Mouse (Mus musculus) embryonic stem cell, embryonic (primary cell): Measurements from ENCODE around the gene Bcl9l.

Source experiments
- CTCF ChIA-PET, 4 experiments: fragments of 300-600 bp in 2 of 4; fragments of 350-600 bp in 2 of 4; sonication (Branson Sonifier 250); formaldehyde crosslinking; loops; one replicate each; lab custom pipeline; 2022; ENCODE audit warnings: inconsistent platforms in 2 of 4; lab: Charles Lee
- POLR2A ChIA-PET, 4 experiments: fragments of 300-600 bp in 2 of 4; fragments of 350-600 bp in 2 of 4; sonication (Branson Sonifier 250); formaldehyde crosslinking; loops; one replicate each; lab custom pipeline; 2022; ENCODE audit warnings: antibody characterized with exemption in 4 of 4, inconsistent platforms in 1 of 4; lab: Charles Lee

Gene Bcl9l

DNA sequence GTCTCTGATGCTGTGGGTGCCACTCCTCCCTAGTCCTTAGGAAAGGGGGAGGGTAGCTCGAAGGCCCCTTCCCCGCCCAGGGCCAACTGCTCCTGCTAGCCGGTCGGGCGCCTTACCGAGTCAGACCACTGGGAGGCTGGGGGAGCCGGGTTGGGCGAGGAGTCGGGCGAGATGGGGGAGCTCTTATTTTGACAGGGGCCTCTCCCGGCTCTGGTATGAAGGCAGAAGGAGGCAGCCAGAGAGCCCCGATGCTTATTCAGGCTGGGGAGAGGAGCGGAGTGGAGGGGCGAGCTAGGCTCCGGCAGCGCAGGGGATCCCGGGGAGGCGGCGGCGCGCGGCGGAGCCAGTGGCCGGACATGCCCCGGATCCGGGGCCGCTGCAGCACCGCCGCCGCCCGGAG lies at the start of gene Bcl9l:
Gene Bcl9l (plus strand): TSS at position 274 of the 400 bp plus-strand sequence.
- CTCF ChIA-PET, result interaction anchor here (0.6 to 3.2 kb wide), 49 partner anchors 8 to 772 kb away, joined by 3 to 62 read pairs (median 5); partner anchors contain the start of genes Upk2 (in 4 of the 4), Vps11 (in 2 of the 4), Cbl (in 1 of the 4) and Ccdc84 (in 1 of the 4)
- POLR2A ChIA-PET, result interaction anchor here in 3 of 4 experiments (0.5 to 11.8 kb wide), 46 partner anchors 9 to 425 kb away, joined by 3 to 253 read pairs (median 4); partner anchors contain the start of genes Ddx6 (in 3 of the 3), Ccdc84 (in 2 of the 3), Arcn1 (in 1 of the 3) and H2afx (in 1 of the 3)

GRCm38 (mm10) chr9:44435747-44436146 lies 46.9 kb upstream of the Bcl9l start:
- ChIA-PET CTCF (interaction anchor here in 2 of 4 experiments (0.5 to 0.6 kb wide), 2 partner anchors 168 to 224 kb away, joined by 4 to 9 read pairs; no protein-coding TSS in a partner anchor), POLR2A (interaction anchor here in 2 of 4 experiments (0.6 to 5.5 kb wide), 4 partner anchors 15 to 142 kb away, joined by 3 to 33 read pairs (median 3); no protein-coding TSS in a partner anchor)

DNA sequence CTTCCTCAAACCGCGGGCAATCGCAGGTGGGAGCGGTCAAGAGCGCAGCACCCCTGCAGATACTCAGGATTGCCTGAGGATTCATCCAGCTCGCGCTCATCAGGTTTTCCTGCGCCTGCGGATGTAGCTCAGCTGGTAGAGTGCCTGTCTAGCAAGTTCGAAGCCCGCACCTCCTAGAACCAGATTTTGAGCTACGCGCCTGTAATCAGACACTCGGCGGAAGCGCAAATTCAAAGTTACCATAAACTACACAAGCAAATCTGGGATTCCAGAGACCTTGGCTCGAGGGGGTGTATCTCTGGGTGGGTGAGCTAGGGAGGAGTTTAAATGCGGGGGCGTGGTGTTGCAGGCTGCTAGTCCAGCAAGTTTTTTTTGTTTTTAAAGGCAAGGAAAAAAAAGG lies 41.7 kb upstream of the Bcl9l start, which contains the start of gene Foxr1:
Gene Foxr1 (minus strand): TSS at position 176 of the 400 bp plus-strand sequence.
- CTCF ChIA-PET, result interaction anchor here (0.7 to 1.8 kb wide), 12 partner anchors 8 to 366 kb away, joined by 3 to 16 read pairs (median 4); partner anchors contain the start of genes Upk2 (in 3 of the 4), Ccdc153 (in 1 of the 4) and H2afx (in 1 of the 4)

DNA sequence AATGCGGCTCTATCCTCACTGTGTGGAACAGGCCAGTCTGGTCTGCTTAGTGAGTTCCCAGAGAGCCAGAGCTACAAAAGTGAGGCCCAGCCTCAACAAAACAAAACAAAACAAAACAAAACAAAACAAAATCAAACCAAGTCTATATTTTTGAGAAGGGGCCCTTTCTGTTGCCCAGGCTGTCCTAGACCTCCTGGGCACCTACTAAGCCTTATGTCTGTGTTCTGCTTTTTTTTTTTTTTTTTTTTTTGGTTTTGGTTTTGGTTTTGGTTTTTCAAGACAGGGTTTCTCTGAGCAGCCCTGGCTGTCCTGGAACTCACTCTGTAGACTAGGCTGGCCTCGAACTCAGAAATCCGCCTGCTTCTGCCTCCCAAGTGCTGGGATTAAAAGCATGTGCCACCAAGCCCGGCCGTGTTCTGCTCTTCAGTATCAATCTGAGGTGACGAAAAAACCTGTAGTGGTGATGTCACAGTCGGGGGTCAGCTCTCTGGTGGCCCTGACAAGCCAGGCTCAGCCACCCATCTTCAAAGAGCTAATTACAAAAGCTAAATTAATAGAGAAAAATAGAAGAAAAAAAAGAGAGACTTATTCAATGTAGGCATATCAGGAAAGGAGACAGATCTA lies 38.1 kb upstream of the Bcl9l start:
- CTCF ChIA-PET, result interaction anchor here in 3 of 4 experiments (0.7 to 2.2 kb wide), 3 partner anchors 9 to 34 kb away, joined by 6 to 9 read pairs (median 8); partner anchors contain the start of gene Upk2 (in 1 of the 3)
- POLR2A ChIA-PET, result interaction anchor here in 3 of 4 experiments (0.5 to 1.8 kb wide), 9 partner anchors 10 to 1578 kb away, joined by 3 to 5 read pairs (median 4); partner anchors contain the start of genes Upk2 (in 2 of the 3), Ccdc84 (in 1 of the 3) and Hyou1 (in 1 of the 3)

More for the DNA sequence above, 41.7 kb upstream of the Bcl9l start, which contains the start of gene Foxr1:
- POLR2A ChIA-PET, result interaction anchor here in 3 of 4 experiments (0.6 to 1.7 kb wide), 28 partner anchors 10 to 176 kb away, joined by 3 to 20 read pairs (median 4); partner anchors contain the start of genes H2afx (in 3 of the 3), Hyou1 (in 2 of the 3), Ccdc84 (in 1 of the 3) and Upk2 (in 1 of the 3)

DNA sequence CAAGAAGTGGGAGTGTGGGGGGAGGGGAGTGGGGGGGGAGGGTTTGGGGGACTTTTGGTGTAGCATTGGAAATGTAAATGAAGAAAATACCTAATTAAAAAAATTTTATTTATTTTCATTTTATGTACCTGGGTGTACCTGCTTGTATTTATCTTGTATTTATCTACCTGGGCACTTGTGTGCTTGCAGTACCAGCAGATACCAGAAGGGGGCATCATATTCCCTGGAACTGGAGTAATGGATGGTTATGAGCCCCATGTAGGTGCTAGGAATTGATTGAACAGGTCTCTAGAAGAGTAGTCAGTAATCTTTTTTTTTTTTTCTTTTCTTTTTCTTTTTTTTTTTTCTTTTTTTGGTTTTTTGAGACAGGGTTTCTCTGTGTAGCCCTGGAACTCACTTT lies 32.2 kb upstream of the Bcl9l start:
- CTCF ChIA-PET, result interaction anchor here in 2 of 4 experiments (0.6 to 3.1 kb wide), 10 partner anchors 28 to 468 kb away, joined by 4 to 17 read pairs (median 4); no protein-coding TSS in a partner anchor
- POLR2A ChIA-PET, result interaction anchor here in 3 of 4 experiments (0.8 to 1.7 kb wide), 4 partner anchors 9 to 1239 kb away, joined by 3 to 5 read pairs (median 4); partner anchors contain the start of gene Foxr1 (in 1 of the 3)

- CTCF ChIA-PET, result interaction anchor here (0.5 to 7.0 kb wide), 97 partner anchors 8 to 1308 kb away, joined by 3 to 84 read pairs (median 5); partner anchors contain the start of genes Bcl9l (in 4 of the 4), Foxr1 (in 2 of the 4), Ddx6 (in 1 of the 4) and Vps11 (in 1 of the 4)
- POLR2A ChIA-PET, result interaction anchor here (0.6 to 2.8 kb wide), 53 partner anchors 10 to 335 kb away, joined by 3 to 13 read pairs (median 4); partner anchors contain the start of genes Bcl9l (in 2 of the 4), Ccdc84 (in 2 of the 4), Foxr1 (in 2 of the 4) and Cxcr5 (in 1 of the 4)
Observed at GRCm38 (mm10) chr9:44454132-44454890, 28.3 kb upstream of the Bcl9l start.

- ChIA-PET CTCF (interaction anchor here (0.5 to 7.0 kb wide), 72 partner anchors 8 to 679 kb away, joined by 3 to 84 read pairs (median 7); partner anchors contain the start of genes Bcl9l (in 4 of the 4), Foxr1 (in 2 of the 4) and Ddx6 (in 1 of the 4)), POLR2A (interaction anchor here (0.6 to 2.8 kb wide), 33 partner anchors 11 to 335 kb away, joined by 3 to 13 read pairs (median 4); partner anchors contain the start of genes Bcl9l (in 1 of the 4), Ccdc84 (in 1 of the 4) and Foxr1 (in 1 of the 4))
Observed at GRCm38 (mm10) chr9:44454891-44455220, 27.8 kb upstream of the Bcl9l start, which contains the start of gene Upk2. Gene Upk2 (minus strand): TSS chr9:44454976.

GRCm38 (mm10) chr9:44457035-44457742 lies 25.4 kb upstream of the Bcl9l start:
- ChIA-PET POLR2A (interaction anchor here in 3 of 4 experiments (0.5 to 1.9 kb wide), 12 partner anchors 9 to 195 kb away, joined by 3 to 5 read pairs (median 4); partner anchors contain the start of genes Bcl9l (in 1 of the 3) and Hyou1 (in 1 of the 3)), CTCF (interaction anchor here (0.6 to 7.0 kb wide), 9 partner anchors 10 to 424 kb away, joined by 3 to 72 read pairs (median 4); no protein-coding TSS in a partner anchor)

- ChIA-PET CTCF (interaction anchor here (0.6 to 1.9 kb wide), 6 partner anchors 8 to 192 kb away, joined by 3 to 6 read pairs (median 4); partner anchors contain the start of gene Upk2 (in 1 of the 4)), POLR2A (interaction anchor here (0.7 to 1.5 kb wide), 7 partner anchors 10 to 254 kb away, joined by 3 to 9 read pairs (median 3); partner anchors contain the start of gene Foxr1 (in 1 of the 4))
Observed at GRCm38 (mm10) chr9:44461950-44462349, 20.7 kb upstream of the Bcl9l start.

GRCm38 (mm10) chr9:44468224-44468623 lies 14.4 kb upstream of the Bcl9l start:
- POLR2A ChIA-PET, result interaction anchor here in 3 of 4 experiments (0.6 to 2.6 kb wide), 10 partner anchors 10 to 178 kb away, joined by 3 to 12 read pairs (median 4); partner anchors contain the start of gene Hmbs (in 1 of the 3)
- CTCF ChIA-PET, result interaction anchor here in 3 of 4 experiments (0.8 to 2.4 kb wide), 12 partner anchors 10 to 217 kb away, joined by 3 to 13 read pairs (median 4); partner anchors contain the start of gene Upk2 (in 2 of the 3)

GRCm38 (mm10) chr9:44468800-44469199 lies 13.8 kb upstream of the Bcl9l start:
- CTCF ChIA-PET, result interaction anchor here in 3 of 4 experiments (0.8 to 2.4 kb wide), 10 partner anchors 10 to 217 kb away, joined by 3 to 13 read pairs (median 4); partner anchors contain the start of gene Upk2 (in 2 of the 3)
- POLR2A ChIA-PET, result interaction anchor here in 2 of 4 experiments (0.5 to 2.6 kb wide), 7 partner anchors 10 to 177 kb away, joined by 3 to 12 read pairs (median 4); partner anchors contain the start of gene Hmbs (in 1 of the 2)

GRCm38 (mm10) chr9:44473184-44473583 lies 9.4 kb upstream of the Bcl9l start:
- ChIA-PET CTCF (interaction anchor here in 1 of 4 experiments (0.6 to 8.3 kb wide), 3 partner anchors 17 to 27 kb away, joined by 3 to 163 read pairs (median 3); partner anchors contain the start of gene Upk2), POLR2A (interaction anchor here in 1 of 4 experiments (1.2 to 1.4 kb wide), 3 partner anchors 9 to 30 kb away, joined by 3 read pairs; partner anchors contain the start of gene Bcl9l)

DNA sequence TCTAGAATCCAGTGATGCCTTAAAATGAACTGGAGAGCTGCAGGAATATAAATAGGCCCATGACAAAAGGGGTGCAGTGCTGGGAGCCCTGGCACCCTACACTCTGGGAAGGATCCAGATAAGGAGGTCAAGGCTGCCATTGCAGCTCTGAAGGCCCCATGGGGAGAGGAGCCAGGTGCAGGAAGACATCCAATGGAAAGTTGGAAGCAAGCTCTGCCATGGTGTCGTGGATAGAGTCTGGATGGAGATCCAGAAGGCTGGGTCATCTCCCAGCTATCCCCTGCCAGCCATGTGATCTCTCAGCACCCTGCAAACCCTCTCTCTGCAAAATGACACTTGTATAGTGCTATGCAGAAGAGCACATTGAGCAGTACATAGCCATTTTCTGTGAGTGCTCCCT lies 8.3 kb upstream of the Bcl9l start:
- ChIA-PET CTCF (interaction anchor here (1.0 to 8.3 kb wide), 12 partner anchors 8 to 262 kb away, joined by 3 to 163 read pairs (median 6); partner anchors contain the start of genes Bcl9l (in 1 of the 4) and Upk2 (in 1 of the 4)), POLR2A (interaction anchor here in 2 of 4 experiments (0.5 to 1.6 kb wide), 4 partner anchors 16 to 135 kb away, joined by 3 to 4 read pairs (median 4); partner anchors contain the start of gene Upk2 (in 1 of the 2))

DNA sequence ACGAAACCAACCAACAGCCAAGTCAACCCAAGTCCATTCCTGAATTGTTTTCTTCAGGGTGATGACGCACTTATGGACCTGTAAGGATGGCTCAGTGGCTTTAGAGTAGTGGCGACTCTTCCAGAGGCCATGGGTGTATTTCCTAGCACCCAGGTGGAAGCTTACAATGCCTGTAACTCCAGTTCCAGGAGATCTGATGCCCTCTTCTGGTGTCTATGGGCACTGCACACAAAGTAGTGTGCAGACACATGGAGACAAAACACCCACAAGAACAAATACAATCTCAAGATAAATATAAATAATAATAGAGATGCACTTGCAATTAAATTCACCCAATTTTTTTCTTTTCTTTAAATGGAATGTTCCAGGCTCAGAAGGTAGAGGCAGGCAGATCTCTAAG lies 6.7 kb upstream of the Bcl9l start:
- ChIA-PET CTCF (interaction anchor here (0.6 to 8.3 kb wide), 36 partner anchors 9 to 491 kb away, joined by 3 to 163 read pairs (median 4); partner anchors contain the start of genes Upk2 (in 3 of the 4), Vps11 (in 2 of the 4) and Cxcr5 (in 1 of the 4)), POLR2A (interaction anchor here (0.6 to 4.6 kb wide), 12 partner anchors 10 to 129 kb away, joined by 3 to 61 read pairs (median 4); partner anchors contain the start of genes Upk2 (in 3 of the 4) and Ddx6 (in 1 of the 4))
